Mouse (Mus musculus) cerebellum, adult 9-10 months (tissue): Measurements from ENCODE around the gene Krtap31-1.
"Not testable (repeated sequence)": the region's sequence is repeated elsewhere in the genome, so short reads cannot be mapped to it uniquely, and the experiment has no call there.

Experiments used
- DNase-seq: peaks from one replicate; pipeline ENCODE4 v3.0.0; 2022

Krtap31-1 gene

DNA sequence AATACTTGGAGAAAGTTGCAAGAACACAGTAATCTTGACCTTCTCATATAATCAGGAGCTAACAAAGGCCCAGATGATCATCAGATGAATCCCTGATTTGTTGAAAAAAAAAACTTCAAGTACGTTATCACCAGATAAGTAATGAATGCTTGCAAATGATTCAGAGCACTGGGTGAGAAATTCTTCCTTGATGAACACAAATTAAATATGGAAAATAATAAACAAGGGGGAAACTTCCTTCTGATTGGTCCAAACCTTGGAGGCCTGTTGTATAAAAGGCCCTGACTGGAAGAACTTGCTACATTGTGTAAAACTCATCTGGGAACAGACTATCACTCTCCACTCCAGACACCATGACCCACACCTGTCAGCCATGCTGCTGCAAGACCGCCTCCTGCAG lies at the start of gene Krtap31-1:
Krtap31-1 (plus strand) TSS at position 301 of the 400 bp plus-strand sequence.
- no peak for DNase-seq

DNA sequence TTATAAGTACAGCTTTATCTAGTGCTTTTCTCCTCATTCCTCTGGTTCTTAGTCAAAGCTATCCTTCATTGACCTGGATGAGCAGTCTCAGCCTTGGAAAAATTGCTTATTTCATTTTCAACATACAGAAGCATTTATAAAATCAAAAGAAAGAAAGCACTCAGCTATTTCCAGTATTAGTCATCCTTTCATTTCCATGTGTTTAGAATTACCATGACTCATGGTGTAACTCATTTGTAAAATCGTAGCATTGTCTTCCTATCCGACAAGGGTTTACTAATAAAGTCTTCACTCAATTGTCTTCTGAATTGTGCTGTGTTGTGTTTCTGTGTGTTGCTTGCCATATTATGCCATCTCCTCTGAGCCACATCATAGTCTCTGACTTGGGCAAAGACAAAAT lies 49.0 kb upstream of the Krtap31-1 start:
- DNase-seq: no peak

DNA sequence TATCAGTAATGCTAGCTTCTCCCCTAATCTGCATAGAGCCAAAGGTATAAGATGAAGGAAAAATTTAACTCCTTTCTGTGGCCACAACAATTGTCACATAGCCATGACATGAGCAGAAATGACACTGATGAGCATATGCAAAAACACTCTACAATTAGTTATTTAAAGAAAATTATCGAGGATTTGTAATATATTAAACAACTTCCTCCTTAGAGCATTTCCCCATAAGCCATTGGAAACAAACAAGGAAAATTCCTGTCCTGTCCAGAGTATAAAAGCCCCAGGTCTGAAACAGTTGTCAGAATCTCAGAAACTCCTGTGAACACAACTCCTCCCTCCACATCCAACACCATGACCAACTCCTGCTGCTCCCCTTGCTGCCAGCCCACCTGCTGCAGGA lies 43.5 kb upstream of the Krtap31-1 start, which contains the start of gene Gm11559:
Gm11559 (plus strand) TSS at position 301 of the 400 bp plus-strand sequence.
- DNase-seq: not testable (repeated sequence)

DNA sequence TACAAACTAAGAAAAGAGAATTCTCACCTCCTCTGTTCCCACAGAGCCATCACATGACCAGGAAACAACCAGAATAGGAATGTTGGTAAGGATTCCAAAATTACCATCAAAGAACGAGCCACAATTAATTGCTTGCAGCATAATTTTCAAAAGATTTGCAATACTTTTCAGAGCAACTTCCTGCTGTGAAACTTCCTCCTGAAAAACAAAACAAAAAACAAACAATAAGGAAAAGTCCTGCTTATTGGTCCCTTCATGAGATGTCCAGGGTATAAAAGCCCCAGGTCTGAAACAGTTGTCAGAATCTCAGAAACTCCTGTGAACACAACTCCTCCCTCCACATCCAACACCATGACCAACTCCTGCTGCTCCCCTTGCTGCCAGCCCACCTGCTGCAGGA lies 34.6 kb upstream of the Krtap31-1 start, which contains the start of gene Krtap9-1:
Krtap9-1 (plus strand) TSS at position 301 of the 400 bp plus-strand sequence.
- not testable (repeated sequence) for DNase-seq

- not testable (repeated sequence) for DNase-seq
Measured at GRCm38 (mm10) chr11:99878887-99879286, 28.8 kb upstream of the Krtap31-1 start, which contains the start of gene Gm11567. Gene Gm11567, plus strand, starts transcription at chr11:99879187.

DNA sequence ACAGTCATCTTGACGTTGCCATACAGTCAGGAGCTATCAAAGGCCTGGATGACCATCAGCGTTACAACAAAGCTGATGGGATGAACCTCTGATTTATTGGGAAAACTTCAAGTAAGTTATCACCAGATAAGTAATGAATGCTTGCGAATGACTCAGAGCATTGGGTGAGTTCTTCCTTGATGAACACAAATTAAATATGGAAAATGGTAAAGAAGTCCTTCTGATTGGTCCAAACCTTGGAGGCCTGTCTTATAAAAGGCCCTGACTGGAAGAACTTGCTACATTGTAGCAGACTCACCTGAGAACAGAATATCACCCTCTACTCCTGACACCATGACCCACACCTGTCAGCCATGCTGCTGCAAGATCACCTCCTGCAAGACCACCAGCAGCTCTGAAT lies 6.7 kb downstream of the Krtap31-1 start, which contains the start of gene Gm11565:
Gm11565 (plus strand) TSS at position 301 of the 400 bp plus-strand sequence.
- DNase-seq: no peak

DNA sequence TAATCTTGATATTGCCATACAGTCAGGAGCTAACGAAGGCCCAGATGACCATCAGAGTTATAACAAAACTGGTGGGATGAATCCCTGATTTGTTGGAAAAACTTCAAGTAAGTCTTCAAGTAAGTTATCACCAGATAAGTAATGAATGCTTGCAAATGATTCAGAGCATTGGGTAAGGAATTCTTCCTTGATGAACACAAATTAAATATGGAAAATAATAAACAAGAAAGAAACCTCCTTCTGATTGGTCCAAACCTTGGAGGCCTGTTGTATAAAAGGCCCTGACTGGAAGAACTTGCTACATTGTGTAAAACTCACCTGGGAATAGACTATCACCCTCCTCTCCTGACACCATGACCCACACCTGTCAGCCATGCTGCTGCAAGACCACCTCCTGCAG lies 28.3 kb downstream of the Krtap31-1 start, which contains the start of gene Krtap31-2:
Krtap31-2 (plus strand) TSS at position 301 of the 400 bp plus-strand sequence.
- no peak for DNase-seq

DNA sequence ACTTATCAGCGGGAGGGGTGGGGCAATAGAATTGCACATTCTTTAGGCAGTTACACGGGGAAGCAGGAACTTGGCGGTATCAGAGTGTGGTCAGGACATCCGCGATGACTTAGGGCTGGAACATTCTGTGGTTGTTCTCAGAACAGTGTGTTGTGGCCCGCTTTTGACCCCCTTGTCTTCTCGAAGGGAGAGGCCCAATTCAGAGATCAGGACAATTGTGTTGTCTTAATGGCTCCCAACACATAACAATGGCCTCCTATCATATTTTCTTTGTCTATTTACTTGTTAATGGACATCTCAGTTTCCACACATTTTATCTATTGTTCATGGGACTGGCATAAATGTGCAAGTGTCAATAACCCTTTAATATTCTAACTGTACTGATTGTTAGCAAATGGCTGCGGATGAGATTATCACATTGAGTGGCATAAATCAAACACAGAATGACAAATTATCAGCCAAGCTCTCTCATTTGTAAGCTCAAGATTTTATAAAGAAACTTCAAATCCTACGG lies 30.1 kb downstream of the Krtap31-1 start:
- no peak for DNase-seq

DNA sequence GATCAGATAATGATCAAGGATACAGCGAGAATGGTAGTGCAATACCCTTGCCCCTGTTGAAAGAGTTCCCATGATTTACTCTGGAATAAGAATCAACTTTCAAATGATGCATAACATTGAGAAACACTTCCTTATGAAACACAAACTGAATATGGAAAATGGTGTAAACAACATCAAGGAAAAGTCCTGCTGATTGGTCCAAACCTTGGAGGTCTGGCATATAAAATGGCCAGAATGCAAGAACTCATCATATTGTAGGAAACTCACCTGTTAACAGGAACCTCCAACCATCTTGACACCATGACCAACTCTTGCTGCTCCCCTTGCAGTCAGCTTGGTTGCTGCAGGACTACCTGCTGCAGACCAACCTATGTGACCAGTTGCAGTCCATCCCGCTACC lies 40.5 kb downstream of the Krtap31-1 start, which contains the start of gene Krtap9-5:
Krtap9-5 (plus strand) TSS at position 301 of the 400 bp plus-strand sequence.
- no peak for DNase-seq
